Mouse (Mus musculus) frontal cortex, postnatal 36 days (tissue): Measurements from ENCODE around the gene Syn3.

Source experiments
- DNase-seq, 2 experiments: peaks; one replicate each; pipeline ENCODE4 v3.0.0; 2022; ENCODE audit warnings: low spot score in 2 of 2

The Syn3 gene

DNA sequence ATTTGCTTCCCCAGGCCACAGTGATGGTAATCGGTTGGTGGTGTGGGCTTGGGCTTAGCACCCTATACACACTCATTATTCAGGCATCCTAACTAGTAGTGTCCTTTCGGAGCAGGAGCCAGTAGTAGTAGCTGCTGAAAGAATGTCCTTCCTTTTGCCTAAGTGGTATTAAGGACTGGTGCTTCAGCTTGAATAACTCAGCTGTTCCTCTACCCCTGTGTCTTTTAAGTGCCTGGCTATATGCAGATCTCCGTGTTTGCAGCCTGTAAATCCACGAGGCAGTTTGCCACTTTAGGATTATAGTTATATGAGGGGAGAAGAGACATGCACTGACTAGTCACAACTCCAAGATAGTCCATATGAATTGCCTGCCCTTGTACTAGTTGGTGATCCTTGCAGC lies 159.6 kb downstream of the Syn3 start:
- DNase-seq = no peak

DNA sequence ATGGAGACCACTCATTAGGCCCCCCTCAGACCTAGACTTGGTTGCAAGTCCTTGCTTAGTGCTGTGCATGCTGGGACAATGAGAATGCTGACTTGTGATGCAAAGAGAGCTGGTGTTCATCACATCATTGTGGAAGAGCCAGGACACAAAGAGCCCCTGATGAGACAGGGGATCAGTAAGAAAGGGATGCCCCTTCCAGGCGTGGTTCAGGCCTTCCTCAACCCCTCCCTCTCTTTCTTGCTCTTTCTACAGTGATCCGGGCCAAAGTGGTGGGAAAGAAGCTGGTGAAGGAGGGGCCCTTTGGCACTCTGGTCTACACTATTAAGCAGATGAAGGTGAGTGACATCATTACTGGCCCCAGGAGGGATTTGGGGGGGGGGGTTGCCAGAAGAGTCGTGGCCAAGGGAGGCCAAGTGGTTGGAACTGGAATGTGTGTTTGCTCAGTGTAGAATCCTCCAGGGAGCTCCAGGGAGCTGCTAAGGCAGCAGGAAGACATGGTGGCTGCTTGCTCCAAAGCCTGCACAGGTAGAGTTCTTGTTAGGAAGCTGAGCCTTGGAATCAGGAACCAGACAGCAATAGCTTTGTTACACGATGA lies 160.5 kb downstream of the Syn3 start:
- no peak for DNase-seq

DNA sequence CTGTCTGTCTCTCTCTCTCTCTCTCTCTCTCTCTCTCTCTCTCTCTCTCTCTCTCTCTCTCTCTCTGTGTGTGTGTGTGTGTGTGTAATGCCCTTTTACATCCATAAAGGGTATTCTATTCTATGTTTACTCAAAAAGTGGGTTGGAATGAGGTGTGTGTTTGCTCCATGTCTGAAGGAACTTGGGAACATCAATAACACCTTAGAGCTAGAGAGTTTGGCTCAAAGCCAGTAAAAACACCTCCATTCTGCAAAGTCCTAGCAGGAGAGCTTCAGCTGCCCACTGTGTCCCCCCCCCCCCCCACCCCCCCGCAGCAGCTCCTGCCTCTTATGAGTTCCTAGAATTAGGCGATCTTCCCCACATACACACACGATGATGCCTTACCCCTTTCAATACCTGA lies 161.5 kb downstream of the Syn3 start:
- no peak for DNase-seq

DNA sequence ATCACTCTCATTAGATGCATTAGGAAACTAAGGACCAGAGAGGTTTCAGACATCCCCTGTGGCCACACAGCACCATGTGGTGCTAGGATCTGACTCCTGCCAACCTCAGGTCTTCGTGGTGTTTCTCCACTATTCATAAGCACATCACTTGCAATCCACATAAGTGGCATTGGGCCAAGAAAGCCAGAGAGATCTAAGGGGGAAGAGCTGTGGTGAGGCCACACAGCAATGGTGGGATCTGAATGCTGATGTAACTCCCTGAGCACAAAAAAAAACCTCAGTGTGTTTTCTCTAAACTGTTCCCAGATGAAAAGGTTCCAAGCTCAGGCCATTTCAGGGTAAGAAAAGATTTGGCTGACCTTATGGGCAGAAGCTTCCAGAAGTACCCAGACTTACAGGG lies 162.2 kb downstream of the Syn3 start:
- no peak for DNase-seq

DNA sequence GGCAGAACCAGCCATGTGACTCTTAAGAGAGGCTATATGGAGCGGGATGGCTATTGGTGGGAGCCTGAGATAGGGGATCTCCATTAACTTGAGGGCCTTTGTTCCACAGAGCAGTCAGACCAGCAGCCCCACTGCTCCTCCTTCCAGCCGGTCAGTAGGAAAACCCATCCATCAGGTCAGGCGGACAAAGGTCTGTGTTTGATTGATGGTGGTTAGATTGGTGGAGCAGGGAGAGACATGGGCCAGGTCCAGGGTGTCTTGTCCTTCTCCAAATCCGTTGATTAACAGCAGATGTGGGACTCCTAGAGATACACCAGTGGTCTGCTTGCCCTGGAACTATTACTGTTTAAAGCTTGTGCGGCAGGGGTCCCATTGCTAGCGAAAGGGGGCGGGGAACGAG lies 164.1 kb downstream of the Syn3 start:
- DNase-seq = no peak

DNA sequence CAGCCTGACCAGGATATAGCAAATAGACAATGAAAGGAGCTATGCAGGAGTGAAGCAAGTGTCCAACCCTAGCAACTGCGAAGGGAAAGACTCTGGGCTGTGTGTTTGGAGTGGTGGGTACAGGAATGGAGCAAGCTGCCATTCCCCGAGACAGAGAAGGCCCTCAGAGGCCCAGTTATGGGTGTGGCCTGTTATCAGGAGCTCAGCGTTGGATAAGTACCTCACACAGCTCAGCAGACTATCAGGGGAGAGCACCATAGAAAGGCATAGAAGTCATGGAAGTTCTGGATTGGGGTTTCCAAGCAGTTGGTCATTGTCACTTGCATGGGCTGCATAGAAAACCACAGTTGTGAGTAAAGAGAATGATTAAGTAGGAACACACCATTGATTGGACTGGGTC lies 165.8 kb downstream of the Syn3 start:
- no peak for DNase-seq

DNA sequence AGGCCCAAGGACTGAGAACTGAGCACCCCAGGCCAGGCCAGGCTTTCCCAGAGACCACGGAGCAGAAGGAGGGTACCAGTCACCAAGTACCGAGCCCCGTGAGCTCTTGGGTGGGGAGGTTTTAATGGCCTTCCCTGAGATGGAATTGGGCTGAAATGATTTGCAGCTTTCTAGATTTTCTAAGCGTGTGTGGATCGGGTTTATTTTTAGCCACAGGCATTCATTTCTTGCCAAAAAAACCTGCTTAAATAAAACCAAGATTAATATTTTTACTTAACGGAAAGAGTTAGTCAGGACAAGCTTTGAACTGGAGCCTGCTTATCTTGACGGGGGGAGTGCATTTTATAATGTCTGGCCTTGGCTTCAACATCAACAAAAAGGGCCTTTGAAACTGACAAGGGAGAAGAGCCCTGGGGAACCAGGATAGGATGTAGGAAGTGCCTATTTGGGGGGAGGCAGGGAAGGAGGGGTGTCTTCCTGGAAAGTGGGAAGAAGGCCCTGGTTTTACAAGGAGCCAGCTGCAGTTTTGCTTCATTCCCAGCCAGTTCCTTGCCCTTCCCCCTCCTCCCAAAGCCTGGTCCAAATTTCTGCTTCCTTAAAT lies 166.9 kb downstream of the Syn3 start:
- no peak for DNase-seq

DNA sequence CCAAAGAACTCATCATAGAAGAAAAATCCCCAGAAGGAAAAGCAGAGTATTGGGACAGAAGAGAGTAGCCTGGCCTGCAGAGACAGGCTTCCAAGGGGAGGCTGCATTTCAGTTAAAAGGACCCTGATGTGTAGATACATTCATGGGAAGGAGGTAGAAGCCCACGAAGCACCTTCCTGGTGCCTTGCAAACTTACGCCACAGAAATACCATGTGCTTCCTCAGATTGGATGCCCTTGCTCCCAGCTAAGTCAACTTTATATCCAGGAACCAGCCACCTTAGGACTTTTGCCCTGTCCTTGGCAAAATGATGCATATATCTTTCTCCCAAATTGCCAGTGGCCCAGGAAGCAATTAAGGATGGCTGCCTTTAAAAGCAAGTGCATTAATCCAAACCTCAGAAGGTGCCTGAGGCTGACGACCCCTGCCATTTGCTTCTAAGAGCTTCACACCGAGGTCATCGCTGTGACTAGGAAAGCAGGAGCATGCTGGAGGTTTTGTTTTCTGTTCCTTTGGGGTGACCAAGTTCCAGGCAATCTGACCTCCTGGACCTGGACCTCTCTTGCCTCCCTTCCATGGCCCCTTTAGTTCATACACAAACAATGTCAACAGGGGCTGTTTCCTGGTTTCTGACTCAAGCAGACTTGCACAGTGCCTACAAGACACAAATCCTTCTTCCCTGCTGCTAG lies 167.6 kb downstream of the Syn3 start:
- no peak for DNase-seq

DNA sequence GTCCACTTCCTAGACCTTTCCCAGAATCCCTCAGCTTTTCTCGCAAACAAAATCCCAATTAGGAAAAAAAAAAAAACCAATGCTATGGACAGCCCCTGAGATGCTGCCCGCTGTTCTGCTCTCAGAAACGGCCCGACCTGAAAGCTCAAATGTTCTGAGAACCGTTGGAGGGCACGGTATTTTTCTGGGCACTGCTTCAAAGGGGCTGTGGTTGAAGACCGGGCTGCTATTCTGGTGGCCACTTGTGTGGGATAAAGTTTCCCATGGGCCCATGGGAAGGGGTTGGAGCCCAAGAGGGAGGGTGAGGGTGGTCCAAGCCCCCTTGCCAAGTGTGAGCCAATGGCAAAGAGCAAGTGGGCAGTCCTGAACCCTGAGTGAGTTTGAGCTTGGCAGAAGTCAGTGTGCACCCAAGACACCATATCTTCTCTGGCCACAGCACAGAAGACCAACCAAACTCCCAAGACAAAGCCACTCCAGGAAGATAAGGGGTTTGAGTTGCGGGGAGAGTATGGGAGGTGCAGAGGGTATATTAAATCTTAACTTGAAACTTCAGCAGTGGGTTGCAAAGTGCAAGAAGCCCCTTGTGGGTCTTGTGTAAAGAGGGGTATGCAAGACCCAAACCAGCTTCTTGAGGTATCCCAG lies 169.3 kb downstream of the Syn3 start:
- DNase-seq = no peak

DNA sequence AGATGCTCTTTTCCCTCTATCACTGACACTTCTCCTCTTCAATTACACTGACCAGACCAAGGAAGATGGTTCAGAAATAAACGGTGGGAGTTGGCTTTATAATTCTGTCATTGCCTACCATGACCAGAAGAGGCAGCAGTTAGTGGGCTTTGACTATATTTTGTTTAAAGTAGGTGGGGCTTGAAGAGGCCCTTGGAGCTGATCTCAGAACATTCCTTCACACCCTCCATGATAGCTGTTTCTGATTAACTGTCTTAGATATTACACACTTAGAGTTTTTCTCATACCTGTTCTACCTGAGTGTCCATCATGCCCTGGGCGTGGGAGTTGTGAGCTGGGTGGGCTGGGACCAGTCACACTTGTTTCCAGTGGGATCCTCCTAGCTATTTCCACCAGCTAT lies 170.0 kb downstream of the Syn3 start:
- DNase-seq = no peak

DNA sequence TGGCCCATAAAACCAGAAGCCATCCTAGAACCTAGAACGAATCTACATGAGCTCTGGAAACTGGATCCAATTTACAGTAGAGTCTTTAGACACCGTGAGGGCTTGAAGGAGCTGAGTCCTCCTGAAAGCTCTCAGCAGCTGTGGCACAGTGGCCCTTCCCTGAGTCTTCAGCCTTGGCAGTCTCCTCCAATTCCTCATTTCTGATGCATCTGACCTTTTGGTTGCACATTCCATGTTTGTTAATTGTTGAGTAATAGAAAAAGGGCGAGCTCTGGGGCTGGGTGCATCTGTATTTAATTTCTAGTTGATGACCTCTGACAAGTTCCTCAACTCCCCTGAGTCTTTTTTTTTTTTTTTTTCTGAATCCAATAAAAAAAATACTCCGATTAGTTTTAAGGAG lies 170.6 kb downstream of the Syn3 start:
- DNase-seq = no peak

DNA sequence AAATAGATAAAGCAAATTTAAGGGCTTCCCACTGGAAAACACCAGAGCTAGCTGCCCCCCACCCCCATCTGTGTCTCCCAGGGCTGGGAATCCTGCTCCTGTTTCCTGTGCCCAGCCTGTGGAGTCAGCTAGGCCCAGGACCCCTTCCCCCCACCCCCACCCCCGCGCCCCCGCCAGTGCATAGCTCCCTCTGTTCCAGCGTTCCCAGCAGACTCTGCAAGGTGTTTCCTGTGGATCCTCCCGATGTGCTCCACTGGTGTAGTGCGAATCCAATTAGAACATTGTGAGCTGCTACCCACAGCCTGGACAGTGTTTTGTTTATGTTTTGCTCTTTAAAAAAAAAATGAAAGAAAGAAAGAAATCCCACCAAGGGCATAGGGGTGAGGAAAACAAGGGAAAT lies 173.4 kb downstream of the Syn3 start:
- no peak for DNase-seq

DNA sequence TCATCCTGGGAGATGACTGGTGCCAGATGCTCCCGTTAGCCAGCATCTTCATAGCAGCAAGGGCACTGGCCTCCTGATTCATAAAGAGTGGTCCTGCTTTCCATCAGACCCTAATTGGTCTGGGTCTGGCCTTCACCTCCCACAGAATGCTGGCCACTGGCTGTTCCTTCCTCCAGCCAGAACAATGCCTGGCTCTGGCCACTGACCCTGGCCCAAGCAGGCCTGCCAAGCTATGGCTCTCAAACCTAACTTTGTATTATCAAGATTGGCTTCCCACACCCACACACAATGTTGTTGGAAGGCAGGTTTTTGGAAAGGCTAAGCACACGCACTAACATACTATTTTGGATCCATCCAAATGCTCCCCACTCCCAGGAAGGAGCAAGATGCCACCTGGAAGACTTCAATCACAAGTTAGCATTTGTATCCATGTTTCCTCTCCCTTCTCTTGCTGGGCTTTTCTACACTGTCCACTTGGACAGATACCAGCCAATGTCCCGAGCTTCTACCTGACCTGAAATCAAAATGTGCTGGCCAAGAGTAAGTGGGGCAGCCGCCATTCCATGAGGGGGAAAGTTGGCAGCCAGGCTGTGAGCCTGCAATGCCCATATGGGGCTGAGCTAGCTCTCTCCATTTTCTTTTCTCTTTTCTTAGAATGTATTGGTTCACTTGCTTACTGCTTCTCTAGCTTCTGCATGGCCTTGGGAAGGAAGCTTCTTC lies 175.3 kb downstream of the Syn3 start:
- DNase-seq = no peak

DNA sequence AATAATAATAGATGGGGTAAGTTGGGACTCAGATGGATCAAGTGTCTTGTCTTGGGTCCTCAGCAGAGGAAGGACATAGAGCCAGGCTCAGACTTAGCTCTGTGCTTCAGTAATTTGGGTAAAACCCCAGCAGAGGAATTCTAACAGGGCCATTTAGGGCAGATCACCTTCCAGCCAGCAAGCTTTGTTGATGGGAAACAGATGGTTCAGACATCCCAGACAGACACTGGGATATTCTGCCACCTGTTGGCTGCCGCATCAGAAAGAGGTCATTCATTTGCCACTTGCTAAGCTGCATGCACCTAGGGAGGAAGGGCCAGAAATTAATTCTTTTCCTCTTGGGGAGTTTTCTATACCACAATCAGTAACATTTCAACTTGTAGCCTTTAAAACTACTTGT lies 176.7 kb downstream of the Syn3 start:
- DNase-seq = no peak

DNA sequence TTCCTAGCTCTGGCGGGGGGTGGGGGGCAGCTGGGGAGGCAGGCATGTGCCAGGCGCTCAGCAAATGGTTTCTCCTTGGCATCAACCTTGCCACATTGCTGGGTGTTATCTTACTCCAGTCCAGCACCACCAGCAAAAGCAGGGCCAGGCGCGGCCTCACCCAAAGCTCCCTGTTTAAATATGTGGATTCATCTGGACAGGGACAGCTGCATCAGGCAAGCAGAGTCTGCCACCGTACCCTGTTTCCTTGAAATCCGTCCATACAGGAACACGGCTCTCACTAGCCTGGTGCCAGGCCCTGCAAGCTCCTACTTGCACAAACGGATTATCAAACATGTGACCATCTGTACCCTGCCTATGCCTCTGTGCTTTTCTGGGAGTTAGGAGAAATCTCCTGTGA lies 177.5 kb downstream of the Syn3 start:
- DNase-seq = no peak

DNA sequence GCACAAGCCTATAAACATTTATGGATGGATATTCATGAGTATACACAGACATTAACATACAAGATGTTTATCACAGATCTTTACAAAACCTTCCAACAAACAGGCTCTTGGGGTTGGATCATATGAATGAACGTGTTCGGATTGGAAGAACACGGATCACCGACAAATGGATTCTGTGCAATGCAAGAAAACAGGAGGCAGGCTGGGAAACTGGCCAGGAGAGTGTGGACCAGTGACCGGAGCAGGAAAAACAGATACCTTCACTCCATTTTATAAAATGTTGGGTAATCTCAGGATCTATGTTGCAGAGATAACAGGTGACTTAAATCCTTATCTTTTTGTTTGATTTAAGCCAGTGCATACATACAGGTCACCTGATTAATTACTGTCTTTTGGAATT lies 178.5 kb downstream of the Syn3 start:
- no peak for DNase-seq

DNA sequence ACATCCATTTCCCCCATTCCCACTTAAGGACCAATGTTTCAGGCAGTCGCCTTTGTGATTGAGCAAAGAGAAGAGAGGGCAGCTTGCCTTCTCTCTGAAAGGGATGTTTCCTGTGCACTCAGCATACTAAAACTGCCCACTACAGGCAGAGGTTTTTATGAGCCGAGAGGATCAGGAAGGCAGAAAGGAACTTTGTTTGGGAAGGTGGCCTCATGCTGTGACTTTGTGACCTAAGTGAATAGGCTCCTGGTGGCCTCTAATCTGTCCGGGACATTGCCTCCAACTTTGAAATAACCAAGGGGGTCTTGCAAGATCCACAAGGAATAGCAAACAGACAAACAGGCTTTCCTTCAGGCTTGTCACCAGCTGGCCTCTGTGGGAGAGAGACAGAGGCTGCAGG lies 179.2 kb downstream of the Syn3 start:
- no peak for DNase-seq

DNA sequence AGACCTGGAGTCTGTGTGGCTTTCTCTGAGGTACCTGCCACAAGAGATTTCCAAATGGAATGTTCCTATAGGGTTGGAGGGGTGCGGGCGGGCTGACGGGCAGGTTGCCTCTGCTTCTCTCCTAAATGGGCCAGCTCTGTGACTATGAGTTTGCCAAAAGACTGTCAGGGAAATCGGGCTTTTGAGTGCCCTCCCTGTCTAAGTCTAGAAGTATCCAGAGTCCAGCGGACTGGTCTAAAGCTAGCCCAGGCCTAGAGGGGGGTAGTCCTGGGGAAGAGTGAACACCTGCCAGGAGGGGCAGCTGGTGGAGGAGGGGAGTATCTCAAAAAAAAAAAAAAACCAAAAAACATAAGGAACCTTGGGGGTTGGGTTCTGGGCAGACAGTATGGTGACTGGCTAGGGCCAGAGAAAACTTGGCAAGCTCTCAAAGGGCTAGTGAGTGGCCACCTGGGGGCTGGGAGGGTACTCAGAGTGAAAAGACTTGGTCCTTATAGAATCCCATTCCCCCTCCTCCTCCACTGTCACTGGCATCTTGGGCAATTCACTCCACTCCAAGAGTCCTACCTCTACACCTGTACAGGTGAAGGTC lies 180.1 kb downstream of the Syn3 start:
- no peak for DNase-seq

DNA sequence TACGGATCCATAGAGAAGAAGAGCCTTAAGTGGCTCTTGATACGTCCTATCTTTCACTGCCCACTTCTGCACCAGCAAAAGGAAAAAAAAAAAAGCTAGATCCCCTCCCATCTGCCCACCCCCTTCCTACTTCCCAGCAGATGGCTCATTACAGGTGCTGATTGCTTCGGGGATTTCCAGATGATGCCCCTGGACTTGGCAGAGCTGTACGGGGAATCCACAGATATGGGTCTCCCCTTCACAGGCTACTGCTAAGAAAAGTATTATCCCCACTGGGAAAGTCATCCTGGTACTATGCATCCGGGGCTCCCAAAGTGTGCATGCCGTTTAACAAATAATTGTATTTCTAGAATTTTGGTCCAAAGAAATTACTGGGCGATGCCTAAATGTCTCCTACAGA lies 181.1 kb downstream of the Syn3 start:
- DNase-seq = no peak

DNA sequence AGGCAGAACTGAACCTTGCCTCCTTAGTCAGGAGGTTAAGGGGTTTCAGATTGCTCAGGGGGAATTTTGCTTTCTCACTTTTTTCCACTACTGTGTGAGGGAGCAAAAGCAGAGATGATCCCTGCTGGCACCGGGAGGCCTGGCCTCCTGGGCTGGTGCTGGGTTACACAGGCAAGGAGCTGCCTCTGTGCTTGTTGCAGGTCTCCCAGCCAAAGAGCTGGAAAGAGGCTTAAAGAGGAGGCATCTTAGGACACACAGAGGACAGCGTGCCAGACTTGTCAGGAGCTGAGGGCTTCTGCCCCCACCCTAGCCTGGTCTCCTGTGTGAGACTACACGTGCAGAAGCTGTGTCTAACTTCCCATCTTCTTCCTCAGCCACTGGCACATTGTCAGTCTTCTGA lies 183.2 kb downstream of the Syn3 start:
- DNase-seq = no peak

DNA sequence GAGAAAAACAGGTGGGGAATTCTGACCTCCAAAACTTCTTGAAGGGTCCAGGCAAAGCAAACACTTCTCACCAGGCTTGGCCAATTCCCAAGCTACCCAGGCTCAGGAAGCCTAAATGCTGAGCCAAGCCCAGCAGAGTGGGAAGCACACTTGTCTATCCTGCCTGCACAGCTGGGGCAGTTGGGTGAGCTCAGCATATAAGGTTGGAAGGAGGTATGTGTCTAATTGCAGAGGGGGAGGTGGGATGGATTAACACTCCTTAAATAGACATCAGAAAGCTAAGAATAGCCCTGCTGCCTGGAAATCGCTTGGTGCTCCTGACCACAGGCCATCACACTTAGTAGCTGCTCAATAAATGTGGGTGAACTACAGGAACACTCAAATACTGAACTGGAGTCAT lies 185.2 kb downstream of the Syn3 start:
- no peak for DNase-seq

DNA sequence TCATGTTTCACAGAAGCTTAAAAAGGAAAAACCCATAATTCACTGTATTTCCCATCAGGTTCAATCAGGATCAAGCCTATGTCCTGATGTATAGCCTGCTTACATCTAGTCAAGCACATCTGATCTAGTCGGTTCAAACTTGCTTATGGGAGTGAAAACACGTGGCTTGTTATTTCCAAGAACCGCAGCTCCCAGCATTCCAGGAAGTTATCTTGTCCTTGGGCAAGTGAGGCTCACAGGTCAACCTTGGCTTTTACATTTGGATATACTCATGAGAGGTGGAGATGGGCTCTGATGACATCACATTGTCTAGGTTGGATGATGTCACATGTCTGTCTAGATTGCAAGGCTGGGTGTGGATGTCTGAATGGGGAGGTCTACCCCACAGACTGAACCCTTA lies 185.7 kb downstream of the Syn3 start:
- no peak for DNase-seq
